Mouse (Mus musculus) forebrain, embryonic 10.5 days (tissue): ENCODE results near the gene Scn10a. TPM values are rescaled to one million over a fixed set of nuclear protein-coding genes. Genes with fewer than 3 reads are reported as not detected.

Source experiments
- DNase-seq: peaks from one replicate; pipeline ENCODE4 v3.0.0-alpha.2; 2017; ENCODE audit warnings: low spot score; ENCODE audit errors: extremely low spot score
- H3K27ac ChIP-seq: fragments of 300-500 bp; sonication (generic); 2 replicates; pipeline ENCODE4 v1.5.1; 2016; ENCODE audit warnings: mild to moderate bottlenecking
- H3K27me3 ChIP-seq: fragments of 300-500 bp; sonication (generic); 2 replicates; pipeline ENCODE4 v1.6.1; 2016; ENCODE audit warnings: mild to moderate bottlenecking; ENCODE audit not compliant: poor library complexity, severe bottlenecking
- H3K36me3 ChIP-seq: fragments of 300-500 bp; sonication (generic); replicated peaks from 2 replicates; pipeline ENCODE4 v1.6.1; 2016; ENCODE audit warnings: mild to moderate bottlenecking, moderate library complexity
- H3K4me1 ChIP-seq: fragments of 300-500 bp; sonication (generic); 2 replicates; pipeline ENCODE4 v1.6.1; 2016
- H3K4me3 ChIP-seq: fragments of 300-500 bp; sonication (generic); 2 replicates; pipeline ENCODE4 v1.5.1; 2016; ENCODE audit warnings: mild to moderate bottlenecking, moderate library complexity
- H3K9me3 ChIP-seq: fragments of 300-500 bp; sonication (generic); 2 replicates; pipeline ENCODE4 v1.6.1; 2016; ENCODE audit warnings: mild to moderate bottlenecking, moderate library complexity
- WGBS: fragments of 180-500 bp; shearing (Covaris S2); methylation state at CpG from one replicate; pipeline ENCODE4 v1.1.7; 2016; 5-methylcytosine and 5-hydroxymethylcytosine counted together
- polyA plus RNA-seq: library from polyadenylated mRNA; unstranded; fragments of >200 nt; fragmentation: Nextera tagmentation; extraction: Ambion mirVana; gene quantifications from 2 replicates; pipeline ENCODE4 v1.2.1, GENCODE M21; 2016

Scn10a gene
- polyA plus RNA-seq: not detected in 2 replicates

DNA sequence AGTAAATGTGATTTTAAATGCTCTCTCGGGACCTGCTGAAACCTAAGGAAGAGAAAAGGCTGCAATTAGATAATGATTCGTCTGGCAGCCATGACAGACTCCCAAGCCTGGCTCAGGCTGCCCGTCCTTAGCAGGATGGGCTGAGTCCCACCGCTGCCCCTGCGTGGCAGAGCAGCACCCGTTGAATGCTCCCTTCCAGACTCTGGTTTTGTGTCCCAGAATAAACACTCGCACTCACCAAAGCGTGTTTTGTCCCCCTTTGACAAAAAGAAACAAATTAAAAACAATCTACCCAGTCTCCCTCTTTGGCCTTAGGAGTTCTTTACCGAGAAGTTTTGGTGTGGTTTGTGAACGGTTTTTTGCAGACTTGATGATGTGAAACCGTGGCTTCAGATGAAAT is at the start of gene Scn10a:
Gene Scn10a, minus strand, starts transcription at position 101 of the 400 bp plus-strand sequence.
- Histone ChIP-seq H3K4me3 (no peak within 1 kb of the TSS), H3K36me3 (no peaks in the 10 kb centered on the region), H3K27me3 (no peaks in the 10 kb centered on the region), H3K27ac (no peak within 1 kb of the TSS), H3K4me1 (no peaks in the 10 kb centered on the region), H3K9me3 (no peaks in the 10 kb centered on the region)
- 91% methylated on average over 11 of the region's 11 CpGs for WGBS
- DNase-seq: no peak

DNA sequence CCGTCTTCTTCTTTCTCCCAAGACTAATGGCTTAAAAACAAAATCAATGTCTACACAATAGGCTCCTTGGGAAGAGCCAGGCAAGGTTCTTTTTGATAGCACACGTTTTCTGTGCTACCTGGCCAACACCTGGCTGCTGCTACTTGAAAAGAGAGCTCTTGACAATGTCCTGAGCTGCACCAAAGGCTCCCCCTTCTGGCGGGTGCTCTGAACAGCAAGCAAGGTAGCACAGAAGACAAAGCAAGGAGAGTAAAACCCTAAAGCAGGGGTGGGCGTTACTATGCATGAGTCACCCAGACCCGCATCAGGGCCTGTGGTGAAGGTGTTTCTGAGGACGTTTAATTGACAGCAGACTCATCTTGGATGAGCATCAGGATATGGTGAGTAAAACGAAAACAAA is 49.5 kb upstream of the Scn10a start:
- DNase-seq: no peak
- no peak overlapping the region for H3K4me3 ChIP-seq

DNA sequence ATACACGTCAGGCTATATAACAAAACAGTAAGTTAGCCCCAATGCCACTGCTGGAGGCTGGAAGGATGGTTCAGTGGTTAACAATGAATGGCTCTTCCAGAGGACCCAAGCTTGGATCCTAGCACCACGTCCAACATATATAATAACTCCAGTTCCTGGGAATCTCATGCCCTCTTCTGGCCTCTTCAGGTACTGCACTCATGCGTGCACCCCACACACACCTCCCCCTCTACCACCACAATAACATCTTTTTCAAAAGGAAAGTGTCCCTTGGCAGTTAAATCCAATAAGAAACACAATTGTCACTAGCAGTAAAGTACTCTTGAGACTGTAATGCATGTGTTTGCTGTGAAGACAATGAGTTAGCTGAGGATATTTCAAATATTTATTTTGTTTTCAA is 41.1 kb upstream of the Scn10a start:
- H3K27me3 ChIP-seq: no peaks in the 10 kb centered on the region
- WGBS: 85% methylated on average over 3 of the region's 3 CpGs
- no peaks in the 10 kb centered on the region for H3K4me1 ChIP-seq
- peaks cover 10% of the 10 kb centered on the region for H3K9me3 ChIP-seq
- no peak overlapping the region for H3K27ac ChIP-seq
- H3K36me3 ChIP-seq: no peaks in the 10 kb centered on the region
- no peak for DNase-seq
- H3K4me3 ChIP-seq: no peak overlapping the region

More for the DNA sequence above, 49.5 kb upstream of the Scn10a start:
- H3K36me3 ChIP-seq: no peaks in the 10 kb centered on the region
- H3K27me3 ChIP-seq: no peaks in the 10 kb centered on the region
- no peaks in the 10 kb centered on the region for H3K4me1 ChIP-seq
- 46% methylated on average over 7 of the region's 7 CpGs for WGBS
- H3K27ac ChIP-seq: no peak overlapping the region
- H3K9me3 ChIP-seq: no peaks in the 10 kb centered on the region

DNA sequence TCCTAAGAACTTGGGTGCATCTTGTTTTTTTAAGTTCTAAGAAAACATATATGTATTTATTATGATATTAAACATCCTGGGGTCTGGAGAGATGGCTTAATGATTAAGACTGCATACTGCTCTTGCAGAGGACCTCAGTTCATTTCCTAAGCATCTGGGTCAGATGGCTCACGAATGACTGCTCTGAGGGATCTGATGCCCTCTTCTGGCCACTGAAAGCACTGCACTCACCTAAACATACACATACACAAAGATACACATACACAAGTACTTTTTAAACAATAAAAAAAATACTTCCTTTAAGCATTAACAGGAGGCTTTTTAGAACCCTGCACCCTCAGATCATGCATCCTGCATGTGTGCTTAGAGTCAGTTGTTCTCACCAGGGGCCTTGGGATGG is 40.3 kb upstream of the Scn10a start:
- no peaks in the 10 kb centered on the region for H3K27me3 ChIP-seq
- H3K27ac ChIP-seq: no peak overlapping the region
- 82% methylated on average over 1 of the region's 1 CpGs for WGBS
- H3K36me3 ChIP-seq: no peaks in the 10 kb centered on the region
- H3K4me1 ChIP-seq: no peaks in the 10 kb centered on the region
- H3K4me3 ChIP-seq: no peak overlapping the region
- DNase-seq: no peak
- peaks cover 10% of the 10 kb centered on the region for H3K9me3 ChIP-seq

DNA sequence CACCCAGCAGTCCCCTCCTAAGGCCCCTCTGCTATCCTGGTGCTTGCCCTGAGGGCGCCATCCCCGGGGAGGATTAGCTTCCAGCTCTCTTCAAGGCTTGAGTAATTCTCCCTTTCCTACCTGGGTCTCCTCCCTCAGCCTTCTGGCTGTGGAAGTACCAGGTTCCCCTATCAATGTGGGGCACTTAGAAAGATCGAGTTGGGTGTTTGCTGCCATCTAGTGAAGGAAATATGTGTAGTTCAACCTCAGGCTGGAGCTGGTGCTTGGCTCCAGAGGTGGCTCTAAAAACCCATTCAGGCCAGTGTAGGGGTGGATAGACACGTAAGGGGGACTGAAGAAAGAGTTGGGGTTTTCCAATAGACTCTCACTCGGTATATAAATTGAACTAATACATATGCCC is 32.4 kb upstream of the Scn10a start:
- H3K9me3 ChIP-seq: peaks cover 5% of the 10 kb centered on the region; the same call in 1 of the 2 replicates
- no peaks in the 10 kb centered on the region for H3K36me3 ChIP-seq
- no peak for DNase-seq
- H3K4me3 ChIP-seq: no peak overlapping the region
- H3K27ac ChIP-seq: no peak overlapping the region
- WGBS: 15% methylated on average over 5 of the region's 5 CpGs
- no peaks in the 10 kb centered on the region for H3K27me3 ChIP-seq
- H3K4me1 ChIP-seq: peaks cover 10% of the 10 kb centered on the region

DNA sequence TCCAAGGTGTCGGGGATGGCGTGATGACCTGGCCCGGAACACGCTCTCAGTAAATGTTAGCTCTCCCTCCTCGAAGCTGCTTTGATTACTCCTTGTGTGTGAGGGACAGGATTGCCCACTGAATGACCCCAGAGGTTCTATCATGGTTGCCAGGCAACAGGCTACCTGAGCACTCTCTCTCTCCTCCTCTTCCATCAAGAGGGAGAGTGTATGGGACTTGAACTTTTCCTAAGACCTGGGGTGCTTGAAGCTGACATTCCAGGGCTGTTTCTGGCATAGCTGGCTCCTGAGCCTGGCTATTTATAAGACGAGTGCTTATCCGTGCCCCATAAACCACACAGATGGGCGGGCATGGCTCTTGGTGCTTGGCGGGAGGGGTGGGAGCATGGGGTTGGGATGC is 30.0 kb upstream of the Scn10a start:
- Histone ChIP-seq H3K4me1 (peaks cover 10% of the 10 kb centered on the region), H3K27me3 (no peaks in the 10 kb centered on the region), H3K4me3 (no peak overlapping the region), H3K27ac (no peak overlapping the region), H3K36me3 (no peaks in the 10 kb centered on the region), H3K9me3 (peaks cover 5% of the 10 kb centered on the region; the same call in 1 of the 2 replicates)
- WGBS: 88% methylated on average over 9 of the region's 9 CpGs
- DNase-seq: no peak

DNA sequence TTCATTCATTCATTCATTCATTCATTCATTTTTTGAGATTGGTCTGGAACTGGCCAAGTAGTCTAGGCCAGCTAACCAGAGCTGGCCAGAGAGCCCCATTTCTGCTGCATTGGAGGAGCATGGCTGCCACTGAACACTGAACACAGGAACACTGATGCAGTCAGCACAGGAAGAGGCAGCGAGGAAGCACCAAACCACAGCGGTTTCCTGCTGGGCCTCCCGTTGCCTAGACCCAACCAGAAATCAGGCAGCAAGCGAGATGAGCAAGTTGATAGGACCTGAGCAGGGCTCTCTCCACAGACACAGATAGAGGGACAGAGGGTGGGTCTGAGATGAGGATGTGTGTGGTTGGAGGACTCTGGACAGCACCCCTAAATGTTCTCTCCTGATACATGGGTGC is 24.8 kb upstream of the Scn10a start:
- Histone ChIP-seq H3K27ac (no peak overlapping the region), H3K4me3 (no peak overlapping the region), H3K9me3 (peaks cover 5% of the 10 kb centered on the region; the same call in 1 of the 2 replicates), H3K4me1 (no peaks in the 10 kb centered on the region), H3K36me3 (no peaks in the 10 kb centered on the region), H3K27me3 (no peaks in the 10 kb centered on the region)
- 88% methylated on average over 4 of the region's 4 CpGs for WGBS
- DNase-seq: no peak

DNA sequence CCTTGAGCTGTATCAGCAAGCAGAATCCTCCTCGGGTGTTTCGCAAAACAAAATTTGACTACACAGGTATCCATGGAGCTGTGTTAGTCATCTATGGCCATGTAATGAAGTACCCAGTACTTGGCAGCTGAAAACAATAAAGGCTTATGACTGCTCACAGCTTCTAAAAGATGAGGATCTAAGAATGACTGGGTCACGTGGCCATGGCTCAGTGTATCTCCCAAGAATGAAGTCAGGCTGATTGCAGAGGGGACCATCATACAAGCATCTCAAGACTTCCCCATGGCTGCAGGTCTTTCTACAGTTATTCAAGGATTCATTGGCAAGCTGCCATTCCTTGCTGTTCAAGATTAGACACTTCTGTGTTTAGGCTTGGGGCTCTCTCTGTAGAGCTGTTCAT is 24.2 kb upstream of the Scn10a start:
- Histone ChIP-seq H3K27ac (no peak overlapping the region), H3K4me1 (no peaks in the 10 kb centered on the region), H3K9me3 (peaks cover 5% of the 10 kb centered on the region; the same call in 1 of the 2 replicates), H3K4me3 (no peak overlapping the region), H3K36me3 (no peaks in the 10 kb centered on the region), H3K27me3 (no peaks in the 10 kb centered on the region)
- DNase-seq: no peak
- WGBS: 85% methylated on average over 3 of the region's 3 CpGs

DNA sequence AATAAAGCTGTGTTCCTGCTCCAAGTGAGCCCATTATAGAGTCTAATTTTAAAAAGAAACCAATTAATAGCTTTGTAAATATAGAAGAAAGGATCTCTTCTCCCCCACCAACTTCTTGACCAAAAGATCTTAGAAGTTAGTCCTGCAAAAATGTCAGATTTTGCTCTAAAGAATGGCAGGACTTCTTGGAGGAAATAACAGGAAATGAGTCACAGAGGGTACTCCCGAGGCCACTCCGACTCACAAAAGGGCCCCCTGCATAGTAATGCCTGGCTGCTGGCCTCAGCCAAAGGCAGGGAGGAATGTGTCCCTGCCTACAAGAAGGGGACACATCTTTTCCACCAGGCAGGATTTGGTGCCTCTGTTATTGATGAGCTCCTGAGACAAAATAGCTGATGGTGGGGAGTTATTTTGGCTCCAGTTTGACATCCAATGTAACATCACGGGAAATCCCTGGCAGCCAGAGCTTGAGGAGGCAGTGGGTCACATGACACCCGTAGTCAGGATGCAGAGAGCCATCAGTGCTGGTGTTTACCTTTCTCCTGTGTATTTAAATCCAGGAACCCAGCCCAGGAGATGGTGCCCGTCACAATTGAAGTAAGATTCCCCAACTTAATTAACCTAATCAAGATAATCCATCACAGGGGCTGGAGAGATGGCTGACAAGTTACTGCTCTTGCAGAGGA is 22.1 kb upstream of the Scn10a start:
- no peak for DNase-seq
- H3K36me3 ChIP-seq: no peaks in the 10 kb centered on the region
- H3K9me3 ChIP-seq: no peaks in the 10 kb centered on the region
- WGBS: 45% methylated on average over 5 of the region's 5 CpGs
- no peaks in the 10 kb centered on the region for H3K4me1 ChIP-seq
- H3K27me3 ChIP-seq: no peaks in the 10 kb centered on the region
- H3K4me3 ChIP-seq: no peak overlapping the region
- H3K27ac ChIP-seq: no peak overlapping the region

DNA sequence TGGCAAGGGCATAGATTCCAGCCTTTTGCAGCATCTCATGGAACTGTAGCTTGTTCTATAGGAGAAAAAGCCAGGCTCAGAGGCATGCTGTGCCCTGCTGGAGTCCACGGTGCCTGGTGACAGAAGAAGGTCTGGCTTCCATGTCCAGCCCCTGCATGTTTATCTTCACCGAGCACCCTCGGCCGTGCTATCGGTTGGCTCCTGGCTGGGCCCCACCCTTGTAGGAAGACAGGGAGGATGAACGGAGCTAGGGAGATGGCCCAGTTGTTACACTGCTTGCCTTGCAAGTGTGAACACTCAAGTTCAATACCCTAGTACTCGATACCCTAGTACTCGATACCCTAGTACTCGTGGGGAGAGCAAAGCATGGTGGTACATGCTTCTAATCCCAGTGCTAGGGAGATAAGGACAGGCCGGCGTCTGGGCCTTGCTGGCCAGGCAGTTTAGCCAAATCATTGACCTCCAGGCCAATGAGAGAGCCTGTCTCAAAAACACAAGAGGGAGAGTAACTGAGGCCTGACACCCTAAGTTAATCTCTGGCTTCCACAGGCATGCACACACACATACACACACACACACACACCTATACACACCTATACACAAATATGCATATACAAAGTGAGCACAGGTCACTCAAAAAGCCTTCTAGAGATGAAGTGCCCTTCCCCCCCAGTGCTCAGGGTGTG is 9.4 kb upstream of the Scn10a start:
- H3K27ac ChIP-seq: no peak overlapping the region
- peaks cover 29% of the 10 kb centered on the region for H3K4me1 ChIP-seq
- no peak for DNase-seq
- no peaks in the 10 kb centered on the region for H3K36me3 ChIP-seq
- 91% methylated on average over 11 of the region's 11 CpGs for whole genome bisulfite sequencing
- no peaks in the 10 kb centered on the region for H3K27me3 ChIP-seq
- no peak overlapping the region for H3K4me3 ChIP-seq
- H3K9me3 ChIP-seq: no peaks in the 10 kb centered on the region

DNA sequence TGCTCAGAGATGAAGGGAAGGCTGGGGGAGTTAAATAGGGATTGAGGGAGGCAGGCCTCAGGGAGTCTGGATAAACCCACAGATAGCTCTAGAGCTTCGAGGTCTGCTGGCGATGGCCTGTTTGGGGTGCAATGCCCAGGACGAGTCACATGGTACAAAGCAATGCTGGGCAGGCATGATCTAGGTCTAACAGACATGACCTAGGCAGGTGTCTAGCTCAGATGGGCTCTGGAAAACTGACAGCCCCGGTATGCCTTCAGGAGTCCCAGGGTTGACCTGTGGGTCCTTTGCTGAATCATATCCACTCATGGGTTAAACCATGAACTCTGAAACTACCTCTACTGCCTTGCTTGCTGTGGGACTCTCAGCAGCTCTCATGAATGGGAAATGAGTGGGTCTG is 7.9 kb upstream of the Scn10a start:
- 91% methylated on average over 4 of the region's 4 CpGs for WGBS
- no peaks in the 10 kb centered on the region for H3K36me3 ChIP-seq
- peaks cover 24% of the 10 kb centered on the region for H3K4me1 ChIP-seq
- no peak overlapping the region for H3K4me3 ChIP-seq
- no peaks in the 10 kb centered on the region for H3K27me3 ChIP-seq
- no peaks in the 10 kb centered on the region for H3K9me3 ChIP-seq
- DNase-seq: no peak
- H3K27ac ChIP-seq: no peak overlapping the region

DNA sequence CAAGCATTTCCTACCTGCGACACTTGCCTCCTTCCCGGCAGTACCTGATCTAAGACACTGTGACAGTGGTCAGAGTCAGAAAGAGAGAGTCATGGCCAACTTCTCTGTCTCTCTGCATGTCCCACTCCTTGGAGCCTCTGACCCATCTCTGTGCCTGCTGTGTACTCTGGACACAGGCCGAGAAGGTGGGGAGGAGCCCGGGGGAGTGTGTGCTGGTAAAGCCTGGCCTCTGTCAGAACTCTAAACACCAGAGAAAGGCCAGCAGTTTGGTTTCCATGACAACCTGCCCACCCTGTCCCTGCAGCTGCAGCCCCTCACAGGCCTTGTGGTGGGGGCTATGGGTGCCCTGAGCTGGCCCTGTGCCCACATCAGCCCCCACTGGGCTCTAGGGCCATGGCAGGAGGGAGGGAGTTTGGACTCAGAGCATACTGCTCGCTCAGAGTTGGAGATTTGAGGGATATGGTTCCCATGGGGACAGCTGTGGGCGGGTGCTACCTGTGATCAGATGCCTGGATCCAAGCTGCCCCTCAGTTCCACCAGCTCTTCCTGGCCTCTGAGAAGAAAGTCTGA is 6.3 kb upstream of the Scn10a start:
- Histone ChIP-seq H3K27me3 (no peaks in the 10 kb centered on the region), H3K4me1 (peaks cover 8% of the 10 kb centered on the region; the same call in 1 of the 2 replicates), H3K4me3 (no peak overlapping the region), H3K27ac (no peak overlapping the region), H3K36me3 (no peaks in the 10 kb centered on the region), H3K9me3 (no peaks in the 10 kb centered on the region)
- DNase-seq: no peak
- 73% methylated on average over 6 of the region's 6 CpGs for WGBS

DNA sequence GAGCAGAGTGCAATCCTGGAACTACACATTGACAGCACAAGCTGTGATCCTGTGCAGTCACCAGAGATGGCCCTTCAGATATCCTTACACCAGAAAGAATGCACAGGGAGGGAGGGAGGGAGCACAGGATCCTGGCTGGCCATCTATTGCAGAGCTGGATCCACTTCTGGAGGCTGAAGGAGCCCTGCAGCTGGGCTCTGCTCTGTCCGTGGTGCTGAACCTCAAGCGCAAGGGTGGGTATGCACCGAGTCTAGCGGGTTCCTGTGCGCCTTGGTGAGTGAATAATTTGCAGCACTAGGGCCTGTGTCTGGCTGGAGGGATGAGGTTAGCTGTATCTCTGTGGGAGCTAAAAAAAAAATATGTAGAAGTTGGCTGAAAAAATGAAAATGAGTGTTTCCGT is 12.4 kb downstream of the Scn10a start:
- Histone ChIP-seq H3K27ac (no peak overlapping the region), H3K4me3 (no peak overlapping the region), H3K36me3 (no peaks in the 10 kb centered on the region), H3K4me1 (peaks cover 5% of the 10 kb centered on the region; the same call in 1 of the 2 replicates), H3K27me3 (no peaks in the 10 kb centered on the region), H3K9me3 (no peaks in the 10 kb centered on the region)
- DNase-seq: peak; percentile 61
- WGBS: 14% methylated on average over 6 of the region's 6 CpGs
